Mouse (Mus musculus): ENCODE results near the gene Ggt5.

GRCm38 (mm10) chr10:75654053-75654452, 64.9 kb downstream of the Ggt5 start:
- TF ChIP-seq CTCF (IDR thresholded peaks at IDR 0.05; ENCODE audit: control insufficient read depth, insufficient read depth, low read length) (no peak), POLR2A (IDR thresholded peaks at IDR 0.05; ENCODE audit: borderline replicate concordance, control insufficient read depth, low read depth, low read length) (no peak)

Data from bone marrow, adult 2 months (tissue).